Mouse (Mus musculus) MEL (cell line): Measurements from ENCODE around the gene Hspa5. TPM values are rescaled to one million over a fixed set of nuclear protein-coding genes. Genes with fewer than 3 reads are reported as not detected.
A peak's percentile ranks its signal among the peaks of the same experiment; 100 is the strongest.
"Not testable (repeated sequence)": the region's sequence is repeated elsewhere in the genome, so short reads cannot be mapped to it uniquely, and the experiment has no call there.

Source experiments
- DNase-seq: peaks from one replicate; pipeline ENCODE4 v3.0.0; 2011; ENCODE audit warnings: low read depth, low spot score
- H3K27ac ChIP-seq: 2 replicates; pipeline ENCODE4 v1.5.1; 2012; ENCODE audit warnings: low read depth, mild to moderate bottlenecking, control low read depth, low read length, moderate library complexity; ENCODE audit not compliant: control insufficient read depth
- H3K27me3 ChIP-seq, 2 experiments: fragments of 150-350 bp in 1 of 2; sonication (generic) in 1 of 2; 2 replicates each; pipeline ENCODE4 v1.6.1; 2012; ENCODE audit warnings: low read length in 2 of 2, mild to moderate bottlenecking in 2 of 2, improper control_type of control experiment in 1 of 2, moderate library complexity in 1 of 2; ENCODE audit not compliant: insufficient read depth in 2 of 2, control insufficient read depth in 1 of 2
- H3K36me3 ChIP-seq, 2 experiments: 2 replicates each; pipeline ENCODE4 v1.6.1; 2012 to 2014; ENCODE audit warnings: low read length in 2 of 2, improper control_type of control experiment in 1 of 2, inconsistent platforms in 1 of 2, mild to moderate bottlenecking in 1 of 2; ENCODE audit not compliant: insufficient read depth in 2 of 2, control insufficient read depth in 1 of 2
- H3K4me1 ChIP-seq, 2 experiments: fragments of 150-350 bp in 1 of 2; sonication (generic) in 1 of 2; 2 replicates each; pipeline ENCODE4 v1.6.1; 2012; ENCODE audit warnings: low read length in 2 of 2, improper control_type of control experiment in 1 of 2, mild to moderate bottlenecking in 1 of 2; ENCODE audit not compliant: insufficient read depth in 2 of 2, control insufficient read depth in 1 of 2
- H3K4me3 ChIP-seq, 2 experiments: fragments of 150-350 bp in 1 of 2; sonication (generic) in 1 of 2; 2 replicates each; pipeline ENCODE4 v1.5.1; 2012; ENCODE audit warnings: low read depth in 2 of 2, low read length in 2 of 2, mild to moderate bottlenecking in 2 of 2, moderate library complexity in 2 of 2, control low read depth in 1 of 2, improper control_type of control experiment in 1 of 2; ENCODE audit not compliant: control insufficient read depth in 1 of 2, insufficient read depth in 1 of 2
- H3K79me2 ChIP-seq: 2 replicates; pipeline ENCODE4 v1.6.1; 2012; ENCODE audit warnings: mild to moderate bottlenecking, low read length, moderate library complexity; ENCODE audit not compliant: control insufficient read depth, poor library complexity, insufficient read depth
- H3K9ac ChIP-seq: 2 replicates; pipeline ENCODE4 v1.6.1; 2012; ENCODE audit warnings: low read depth, mild to moderate bottlenecking, control low read depth, low read length, moderate library complexity; ENCODE audit not compliant: control insufficient read depth, poor library complexity, severe bottlenecking
- H3K9me3 ChIP-seq: fragments of 150-350 bp; sonication (generic); replicated peaks from 2 replicates; pipeline ENCODE4 v1.6.1; 2012; ENCODE audit warnings: mild to moderate bottlenecking, low read length, improper control_type of control experiment, moderate library complexity; ENCODE audit not compliant: insufficient read depth
- BHLHE40 ChIP-seq: IDR thresholded peaks from 2 replicates; pipeline ENCODE4 v1.6.1; 2012; ENCODE audit warnings: low read depth, mild to moderate bottlenecking, inconsistent platforms, low read length, improper control_type of control experiment, borderline replicate concordance
- E2F4 ChIP-seq: IDR thresholded peaks from 2 replicates; pipeline ENCODE4 v1.6.1; 2011; ENCODE audit warnings: low read depth, low read length, improper control_type of control experiment, borderline replicate concordance
- ELF1 ChIP-seq: IDR thresholded peaks from 2 replicates; pipeline ENCODE4 v1.6.1; 2014; ENCODE audit warnings: low read depth, mild to moderate bottlenecking, inconsistent platforms, low read length, improper control_type of control experiment, moderate library complexity
- GATA1 ChIP-seq: IDR thresholded peaks from 2 replicates; pipeline ENCODE4 v1.6.1; 2011; ENCODE audit warnings: low read depth, low read length, improper control_type of control experiment
- MAZ ChIP-seq: IDR thresholded peaks from 2 replicates; pipeline ENCODE4 v1.6.1; 2012; ENCODE audit warnings: low read depth, mild to moderate bottlenecking, inconsistent platforms, low read length, improper control_type of control experiment
- MXI1 ChIP-seq: IDR thresholded peaks from 2 replicates; pipeline ENCODE4 v1.6.1; 2011; ENCODE audit warnings: mild to moderate bottlenecking, low read depth, low read length, improper control_type of control experiment
- NELFE ChIP-seq: IDR thresholded peaks from 2 replicates; pipeline ENCODE4 v1.6.1; 2011; ENCODE audit warnings: low read depth, low read length, improper control_type of control experiment
- POLR2A ChIP-seq, 2 experiments: IDR thresholded peaks; 2 replicates each; pipeline ENCODE4 v1.6.1; 2011 to 2012; ENCODE audit warnings: low read length in 2 of 2, mild to moderate bottlenecking in 2 of 2, control low read depth in 1 of 2, improper control_type of control experiment in 1 of 2, low read depth in 1 of 2, moderate library complexity in 1 of 2; ENCODE audit not compliant: control insufficient read depth in 1 of 2, insufficient read depth in 1 of 2, poor library complexity in 1 of 2
- POLR2AphosphoS2 ChIP-seq: IDR thresholded peaks from 2 replicates; pipeline ENCODE4 v1.6.1; 2011; ENCODE audit warnings: low read length, improper control_type of control experiment
- RAD21 ChIP-seq: IDR thresholded peaks from 2 replicates; pipeline ENCODE4 v1.6.1; 2011; ENCODE audit warnings: mild to moderate bottlenecking, low read depth, low read length, improper control_type of control experiment
- SIN3A ChIP-seq: IDR thresholded peaks from 2 replicates; pipeline ENCODE4 v1.6.1; 2012; ENCODE audit warnings: low read length, improper control_type of control experiment, inconsistent platforms
- ZNF384 ChIP-seq: IDR thresholded peaks from 2 replicates; pipeline ENCODE4 v1.6.1; 2012; ENCODE audit warnings: low read depth, mild to moderate bottlenecking, inconsistent platforms, low read length, improper control_type of control experiment
- polyA plus RNA-seq, 2 experiments: library from polyadenylated mRNA; stranded (reverse) in 1 of 2; unstranded in 1 of 2; fragments of >175 nt in 1 of 2; fragments of >200 nt in 1 of 2; gene quantifications; 2 replicates each; pipeline versions ENCODE4 v1.2.1 to v1.2.4; 2012; ENCODE audit warnings: low replicate concordance in 2 of 2, low read depth in 1 of 2; ENCODE audit not compliant: insufficient read length in 2 of 2, insufficient read depth in 1 of 2, missing spikeins in 1 of 2
- total RNA-seq: library from RNA; depleted of rRNA; stranded (reverse); fragments of 300-350 nt; gene quantifications from 2 replicates; pipeline ENCODE4 v1.2.3, GENCODE M21; 2012

The Hspa5 gene
- total and polyA plus RNA-seq, 3 experiments = 147 to 1,250 (median 649) TPM

- H3K4me1 ChIP-seq = peaks cover 13 to 19% of the 10 kb centered on the region in 2 experiments
- TF ChIP-seq POLR2A (IDR thresholded peaks at IDR 0.05; ENCODE audit: control insufficient read depth in 1 of 2, insufficient read depth in 1 of 2, low read depth in 1 of 2, low read length in 2 of 2, poor library complexity in 1 of 2) (peak in 1 of 2 experiments; percentile 23; a peak in 2 of 4 replicates), E2F4 (no peak)
- peaks cover 27 to 47% of the 10 kb centered on the region in 2 experiments for H3K36me3 ChIP-seq
- no peak overlapping the region for H3K9ac ChIP-seq
- no peak for DNase-seq
- H3K4me3 ChIP-seq = no peak overlapping the region
- no peaks in the 10 kb centered on the region for H3K27me3 ChIP-seq
- H3K27ac ChIP-seq = no peak overlapping the region
- H3K79me2 ChIP-seq = peaks cover 25% of the 10 kb centered on the region
- H3K9me3 ChIP-seq = no peaks in the 10 kb centered on the region
Observed at GRCm38 (mm10) chr2:34812706-34813105, 40.9 kb downstream of the Hspa5 start.

- not testable (repeated sequence) for DNase-seq
Observed at GRCm38 (mm10) chr2:34815893-34816292, 44.1 kb downstream of the Hspa5 start.

GRCm38 (mm10) chr2:34818492-34818891 lies 46.7 kb downstream of the Hspa5 start:
- Histone ChIP-seq H3K36me3 (peaks cover 12 to 17% of the 10 kb centered on the region in 2 experiments), H3K27ac (no peak overlapping the region), H3K4me1 (peaks cover 0 to 4% of the 10 kb centered on the region in 2 experiments; a peak in 1 of 4 replicates), H3K9ac (no peak overlapping the region), H3K27me3 (no peaks in the 10 kb centered on the region), H3K79me2 (peaks cover 8% of the 10 kb centered on the region), H3K4me3 (no peak overlapping the region), H3K9me3 (no peaks in the 10 kb centered on the region)
- TF ChIP-seq BHLHE40 (no peak), ELF1 (no peak), SIN3A (no peak), ZNF384 (no peak), MAZ (no peak), GATA1 (no peak), NELFE (no peak), RAD21 (no peak), MXI1 (no peak)
- DNase-seq = no peak

More at GRCm38 (mm10) chr2:34815893-34816292, 44.1 kb downstream of the Hspa5 start:
- H3K4me1 ChIP-seq, H3K9me3 ChIP-seq, H3K4me3 ChIP-seq, H3K79me2 ChIP-seq, H3K9ac ChIP-seq, H3K27me3 ChIP-seq, H3K27ac ChIP-seq: not testable (repeated sequence)
- H3K36me3 ChIP-seq = peaks cover 18 to 25% of the 10 kb centered on the region in 2 experiments
- 0 out of 2 replicates have a peak, but pooled peaks have one; percentile 2 for TF ChIP-seq POLR2AphosphoS2
